Mouse (Mus musculus): Measurements from ENCODE around the gene Lcn3. TPM values are rescaled to one million over a fixed set of nuclear protein-coding genes. Genes with fewer than 3 reads are reported as not detected.

Lcn3 gene
- not detected in 2 replicates for polyA plus RNA-seq (2012; rRNA removed)

DNA sequence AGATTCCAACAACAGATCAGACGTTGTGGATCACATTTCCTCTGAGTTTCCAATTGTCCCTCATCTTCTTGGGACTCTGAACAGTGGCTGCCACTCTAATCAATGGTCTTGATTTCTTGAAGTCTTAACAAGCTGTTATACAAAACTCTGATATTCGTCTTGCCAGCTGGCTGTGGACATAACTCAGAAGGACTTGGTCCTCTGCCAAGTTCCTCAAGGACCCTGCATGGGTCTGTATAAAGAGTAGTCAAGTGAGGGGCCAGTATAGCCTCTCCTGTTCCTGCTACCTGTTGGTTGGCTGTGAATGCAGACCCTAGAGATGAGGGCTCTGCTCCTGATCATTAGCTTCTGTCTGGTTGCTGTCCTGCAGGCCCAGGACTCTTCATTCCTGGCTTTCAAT is at the start of gene Lcn3:
Lcn3 (plus strand) TSS at position 301 of the 400 bp plus-strand sequence.

DNA sequence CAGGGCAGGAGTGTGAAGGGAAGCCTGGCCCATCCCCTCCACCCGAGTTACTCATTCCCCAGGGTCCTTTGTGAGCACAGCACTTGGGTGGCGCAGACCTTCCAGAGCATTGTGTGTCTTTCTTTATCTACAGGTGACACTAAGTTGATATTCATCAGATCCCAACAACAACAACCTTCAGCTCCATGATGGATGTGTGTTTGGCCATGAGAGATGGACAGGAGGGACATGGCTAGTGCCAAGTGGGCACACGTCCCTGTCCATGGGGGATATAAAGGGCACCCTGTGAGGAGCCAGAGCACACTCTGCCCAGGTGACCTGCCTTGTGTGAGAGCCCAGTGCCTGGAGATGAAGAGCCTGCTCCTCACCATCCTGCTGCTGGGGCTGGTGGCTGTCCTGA is 28.7 kb upstream of the Lcn3 start, which contains the start of gene Obp2b:
Obp2b (plus strand) TSS at position 301 of the 400 bp plus-strand sequence.

DNA sequence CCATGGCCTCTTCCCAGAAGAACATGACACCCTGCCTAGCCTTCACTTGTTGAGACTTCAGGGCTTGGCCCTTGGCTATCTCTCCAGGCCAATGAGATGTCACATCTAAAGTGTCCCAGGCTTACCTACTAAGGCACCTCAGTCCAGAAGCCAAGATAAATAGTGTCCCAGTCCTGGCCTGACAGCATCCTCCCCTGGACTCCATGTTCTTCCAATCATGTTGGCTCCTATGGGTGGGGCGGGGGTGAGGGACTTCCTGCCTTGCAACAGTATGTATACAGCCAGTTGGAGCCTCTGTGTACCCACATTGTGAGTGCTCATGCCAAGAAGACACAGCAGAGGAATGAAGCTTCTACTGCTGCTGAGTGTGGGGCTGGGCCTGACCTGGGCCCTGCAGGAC is 11.3 kb downstream of the Lcn3 start, which contains the start of gene Lcn11:
Lcn11 (plus strand) TSS at position 301 of the 400 bp plus-strand sequence.

DNA sequence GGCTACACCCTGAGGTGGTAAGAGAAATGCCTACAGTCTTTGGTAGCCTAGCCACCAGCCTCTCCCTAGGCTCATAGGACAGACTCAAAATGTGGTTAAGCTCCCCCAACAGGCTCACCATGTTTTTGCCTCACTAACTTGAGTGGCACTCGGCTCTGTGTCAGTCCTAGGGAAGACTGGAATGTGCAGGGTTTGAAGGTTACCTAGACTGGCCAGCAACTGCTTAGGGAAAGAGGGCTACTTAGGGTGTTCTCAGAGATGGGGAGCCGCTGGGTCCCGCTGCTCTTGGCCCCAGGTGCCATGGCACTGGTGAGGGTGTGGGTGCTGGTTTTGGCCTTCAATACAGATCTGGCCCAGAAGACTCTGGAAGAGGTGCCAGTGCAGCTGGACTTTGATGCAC is 16.6 kb downstream of the Lcn3 start, which contains the start of gene Gm13539:
Gm13539 (plus strand) TSS at position 301 of the 400 bp plus-strand sequence.

DNA sequence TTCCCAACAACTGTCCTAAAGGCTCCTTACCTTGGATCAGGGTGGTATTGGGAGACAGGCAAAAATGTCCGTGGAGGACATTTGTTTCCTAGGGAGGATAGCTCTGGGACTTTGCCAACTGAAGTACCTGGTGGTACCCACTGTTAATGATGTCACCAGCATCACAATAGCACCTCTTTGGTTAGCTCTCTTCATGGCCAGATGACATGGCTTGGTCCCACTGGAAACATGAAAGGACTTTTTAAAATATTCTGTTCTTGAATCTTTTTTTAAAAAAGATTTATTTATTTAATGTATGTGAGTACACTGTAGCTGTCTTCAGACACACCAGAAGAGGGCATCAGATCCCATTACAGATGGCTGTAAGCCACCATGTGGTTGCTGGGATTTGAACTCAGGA is 50.4 kb downstream of the Lcn3 start, which contains the start of gene Glt6d1:
Glt6d1 (minus strand) TSS at position 101 of the 400 bp plus-strand sequence.

Other genes with a start within 250 kb of the Lcn3 start
- 5.6 and 6.2 TPM in 2 replicates for gene Traf2, start 218.6 kb upstream of the Lcn3 start, polyA plus RNA-seq (2012; rRNA removed)
- 53.7 and 66.4 TPM in 2 replicates for gene Edf1, start 207.7 kb upstream of the Lcn3 start, polyA plus RNA-seq (2012; rRNA removed)
- 0.94 and 1.5 TPM in 2 replicates for gene Mamdc4, start 190.7 kb upstream of the Lcn3 start, polyA plus RNA-seq (2012; rRNA removed)
- gene Phpt1, start 190.3 kb upstream of the Lcn3 start, polyA plus RNA-seq (2012; rRNA removed), result 15.1 and 16.4 TPM in 2 replicates
- gene Ajm1, start 183.8 kb upstream of the Lcn3 start, polyA plus RNA-seq (2012; rRNA removed), result 3.4 and 4.3 TPM in 2 replicates
- gene Rabl6, start 157.0 kb upstream of the Lcn3 start, polyA plus RNA-seq (2012; rRNA removed), result 34.2 and 35.2 TPM in 2 replicates
- gene Ccdc183, start 147.9 kb upstream of the Lcn3 start, polyA plus RNA-seq (2012; rRNA removed), result not detected in 2 replicates
- 11.7 and 12.7 TPM in 2 replicates for gene Tmem141, start 143.6 kb upstream of the Lcn3 start, polyA plus RNA-seq (2012; rRNA removed)
- 2.1 and 3.0 TPM in 2 replicates for gene Fcna, start 137.5 kb upstream of the Lcn3 start, polyA plus RNA-seq (2012; rRNA removed)
- gene Lcn8, start 112.4 kb upstream of the Lcn3 start, polyA plus RNA-seq (2012; rRNA removed), result 2.0 TPM in 1 of 2 replicates, not detected in the other
- 2.0 TPM in 1 of 2 replicates, not detected in the other for gene Lcn5, start 107.6 kb upstream of the Lcn3 start, polyA plus RNA-seq (2012; rRNA removed)
- gene Lcn6, start 88.8 kb upstream of the Lcn3 start, polyA plus RNA-seq (2012; rRNA removed), result 0.17 TPM in 1 of 2 replicates, not detected in the other
- gene Lcn10, start 82.8 kb upstream of the Lcn3 start, polyA plus RNA-seq (2012; rRNA removed), result 0.40 TPM in 1 of 2 replicates, not detected in the other
- 0.59 and 2.0 TPM in 2 replicates for gene Obp2a, start 65.5 kb upstream of the Lcn3 start, polyA plus RNA-seq (2012; rRNA removed)
- 31.9 and 46.7 TPM in 2 replicates for gene Bmyc, start 58.8 kb upstream of the Lcn3 start, polyA plus RNA-seq (2012; rRNA removed)
- gene Obp2b, start 28.6 kb upstream of the Lcn3 start, polyA plus RNA-seq (2012; rRNA removed), result not detected in 2 replicates
- gene Lcn11, start 11.4 kb downstream of the Lcn3 start, polyA plus RNA-seq (2012; rRNA removed), result not detected in 2 replicates
- not detected in 2 replicates for gene Gm13539, start 16.7 kb downstream of the Lcn3 start, polyA plus RNA-seq (2012; rRNA removed)
- not detected in 2 replicates for gene Glt6d1, start 50.3 kb downstream of the Lcn3 start, polyA plus RNA-seq (2012; rRNA removed)
- 0.91 TPM in 1 of 2 replicates, not detected in the other for gene Lcn9, start 57.6 kb downstream of the Lcn3 start, polyA plus RNA-seq (2012; rRNA removed)
- gene Sohlh1, start 81.7 kb downstream of the Lcn3 start, polyA plus RNA-seq (2012; rRNA removed), result not detected in 2 replicates
- gene Kcnt1, start 98.2 kb downstream of the Lcn3 start, polyA plus RNA-seq (2012; rRNA removed), result 0.45 and 0.58 TPM in 2 replicates
- 1.1 and 1.3 TPM in 2 replicates for gene Camsap1, start 217.7 kb downstream of the Lcn3 start, polyA plus RNA-seq (2012; rRNA removed)

Data from stomach, adult 2 months (tissue).